In the genomic region with DNA sequence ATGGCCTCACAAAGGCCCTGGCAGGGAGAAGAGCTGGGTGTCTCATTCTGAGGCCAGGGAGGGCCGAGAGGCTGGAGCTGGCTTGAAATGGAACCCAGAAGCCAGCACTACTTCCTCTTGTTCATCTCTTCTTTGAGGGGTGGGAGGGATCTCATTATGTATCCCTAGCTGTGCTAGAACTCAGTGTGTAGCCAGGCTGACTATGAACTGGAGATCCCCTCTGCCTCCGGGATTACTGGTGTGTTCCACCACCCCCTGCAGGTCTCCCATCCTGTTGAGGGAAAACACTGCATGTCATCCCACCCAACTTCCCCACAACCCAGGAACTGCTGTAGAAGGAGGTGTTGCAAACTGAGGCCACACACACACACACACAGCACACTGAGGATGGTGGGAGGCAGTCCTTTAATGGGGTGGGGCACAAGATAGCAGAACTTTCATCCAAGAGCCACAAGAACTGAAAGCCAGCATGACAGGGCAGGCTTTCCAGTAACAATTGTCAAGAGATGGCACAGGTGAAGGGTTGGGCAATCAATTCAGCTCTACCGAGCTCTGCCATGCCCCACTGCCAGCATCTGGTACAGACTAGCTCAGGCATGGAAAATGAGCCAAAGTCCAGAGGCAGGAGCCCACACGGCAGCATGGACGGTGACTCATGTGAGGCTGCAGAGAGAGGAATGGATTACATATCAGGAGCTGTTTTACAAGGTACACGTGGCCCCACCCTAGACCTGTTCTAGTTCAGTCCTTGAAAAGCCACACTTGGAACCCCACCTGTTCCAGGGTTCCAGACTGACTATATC, we compare ENCODE assay signal across 8 mouse cellular contexts. TPM values are rescaled to one million over a fixed set of nuclear protein-coding genes. Genes with fewer than 3 reads are reported as not detected.
DNase-seq lines count a peak whose midpoint lies in the region; ATAC-seq and TF ChIP-seq lines count a peak whose summit lies in the region.

No protein-coding gene starts in this region.

- H3K36me3 ChIP-seq in embryonic facial prominence, embryonic 13.5 days = peaks cover 47% of the 10 kb centered on the region
- peaks cover 29% of the 10 kb centered on the region for H3K36me3 ChIP-seq in intestine, postnatal 0 days (ENCODE audit: control insufficient read depth, insufficient read depth)

- TF ChIP-seq CTCF in intestine, postnatal 0 days (IDR thresholded peaks at IDR 0.05; ENCODE audit: low read depth) = no peak

- peak; percentile 0; the same call in 1 of the 2 replicates for ATAC-seq in cerebellum, adult (ENCODE audit: insufficient number of reproducible peaks, low FRiP score, low TSS enrichment)
- no peak for ATAC-seq in embryonic facial prominence, embryonic 13.5 days (ENCODE audit: insufficient number of reproducible peaks, insufficient read depth, low FRiP score, low TSS enrichment, low read depth)
- ATAC-seq in intestine, postnatal 0 days = peak; percentile 85
- peak; percentile 38 for ATAC-seq in megakaryocyte, adult 5-6 weeks (ENCODE audit: poor library complexity, severe bottlenecking)

- 63% methylated on average over 6 of the region's 6 CpGs for whole genome bisulfite sequencing in embryonic facial prominence, embryonic 13.5 days
- WGBS in intestine, postnatal 0 days = 33% methylated on average over 6 of the region's 6 CpGs

- H3K4me3 ChIP-seq in embryonic facial prominence, embryonic 13.5 days = peak overlapping the region; percentile 72
- H3K4me3 ChIP-seq in intestine, postnatal 0 days (ENCODE audit: low read depth, low read length) = peak overlapping the region; percentile 57; the same call in 1 of the 2 replicates

- peaks cover 13% of the 10 kb centered on the region for H3K4me1 ChIP-seq in embryonic facial prominence, embryonic 13.5 days
- peaks cover 7% of the 10 kb centered on the region for H3K4me1 ChIP-seq in intestine, postnatal 0 days (replicated peaks; ENCODE audit: control insufficient read depth, insufficient read depth, low read length)

- no peaks in the 10 kb centered on the region for H3K27me3 ChIP-seq in embryonic facial prominence, embryonic 13.5 days
- no peaks in the 10 kb centered on the region for H3K27me3 ChIP-seq in intestine, postnatal 0 days (replicated peaks; ENCODE audit: control insufficient read depth, insufficient read depth, low read length)

- H3K27ac ChIP-seq in embryonic facial prominence, embryonic 13.5 days = peak overlapping the region; percentile 75
- peak overlapping the region; percentile 95 for H3K27ac ChIP-seq in intestine, postnatal 0 days (ENCODE audit: low read depth, low read length)

- H3K9ac ChIP-seq in embryonic facial prominence, embryonic 13.5 days = peak overlapping the region; percentile 87
- peak overlapping the region; percentile 79 for H3K9ac ChIP-seq in intestine, postnatal 0 days (ENCODE audit: low read depth, low read length)

- H3K4me2 ChIP-seq in embryonic facial prominence, embryonic 13.5 days = peak overlapping the region; percentile 96
- H3K4me2 ChIP-seq in intestine, postnatal 0 days (replicated peaks; ENCODE audit: low read depth) = peak overlapping the region; percentile 75

- no peak for DNase-seq in cerebellum, adult 11 months
- peak; percentile 87 for DNase-seq in 3T3-L1 (ENCODE audit: low read depth, low spot score)
- no peak for DNase-seq in embryo, embryonic 9.5 days (ENCODE audit: extremely low spot score)
- DNase-seq in layer of hippocampus, postnatal 25 days (ENCODE audit: extremely low spot score in 1 of 2, low spot score in 1 of 2) = no peak

- no peaks in the 10 kb centered on the region for H3K9me3 ChIP-seq in embryonic facial prominence, embryonic 13.5 days
- no peaks in the 10 kb centered on the region for H3K9me3 ChIP-seq in intestine, postnatal 0 days (ENCODE audit: control insufficient read depth)

RNA-seq across cellular contexts. Expression of gene BC029722, which starts 0.4 kb away (rescaled TPM):
- polyA plus RNA-seq in embryonic facial prominence, embryonic 13.5 days (2015; fragmentation: Nextera tagmentation; extraction: Ambion mirVana) = 16.6 and 17.5 TPM in 2 replicates
- polyA plus RNA-seq in intestine, postnatal 0 days (2015; fragmentation: Nextera tagmentation; extraction: Ambion mirVana) = 40.0 and 42.3 TPM in 2 replicates
- 14.4 and 17.5 TPM in 2 replicates for total RNA-seq in megakaryocyte, adult 5-6 weeks (2015)
- total RNA-seq in megakaryocyte, adult 5-6 weeks (2017) = 12.5 and 14.9 TPM in 2 replicates
- total RNA-seq in layer of hippocampus, postnatal 25 days (2021) = 10 to 100 TPM; 52.8 to 60.0 TPM

RNA-seq across cellular contexts. Expression of gene Eif6, which starts 7.1 kb away (rescaled TPM):
- 174 and 201 TPM in 2 replicates for polyA plus RNA-seq in embryonic facial prominence, embryonic 13.5 days (2015; fragmentation: Nextera tagmentation; extraction: Ambion mirVana)
- polyA plus RNA-seq in intestine, postnatal 0 days (2015; fragmentation: Nextera tagmentation; extraction: Ambion mirVana) = 318 and 321 TPM in 2 replicates
- total RNA-seq in megakaryocyte, adult 5-6 weeks (2015) = 154 and 164 TPM in 2 replicates
- total RNA-seq in megakaryocyte, adult 5-6 weeks (2017) = 31.6 and 60.8 TPM in 2 replicates
- total RNA-seq in layer of hippocampus, postnatal 25 days (2021) = 10 to 100 TPM; 59.0 to 75.7 TPM

RNA-seq across cellular contexts. Expression of gene Fam83c, which starts 15.0 kb away (rescaled TPM):
- 0.98 and 1.6 TPM in 2 replicates for polyA plus RNA-seq in embryonic facial prominence, embryonic 13.5 days (2015; fragmentation: Nextera tagmentation; extraction: Ambion mirVana)
- 0.31 and 0.37 TPM in 2 replicates for polyA plus RNA-seq in intestine, postnatal 0 days (2015; fragmentation: Nextera tagmentation; extraction: Ambion mirVana)
- not detected in 2 replicates for total RNA-seq in megakaryocyte, adult 5-6 weeks (2015)
- not detected in 2 replicates for total RNA-seq in megakaryocyte, adult 5-6 weeks (2017)
- total RNA-seq in layer of hippocampus, postnatal 25 days (2021) = not detected

RNA-seq across cellular contexts. Expression of gene Mmp24, which starts 44.5 kb away (rescaled TPM):
- 0.14 and 0.32 TPM in 2 replicates for polyA plus RNA-seq in embryonic facial prominence, embryonic 13.5 days (2015; fragmentation: Nextera tagmentation; extraction: Ambion mirVana)
- polyA plus RNA-seq in intestine, postnatal 0 days (2015; fragmentation: Nextera tagmentation; extraction: Ambion mirVana) = 0.17 and 0.22 TPM in 2 replicates
- not detected in 2 replicates for total RNA-seq in megakaryocyte, adult 5-6 weeks (2015)
- 0.07 and 0.65 TPM in 2 replicates for total RNA-seq in megakaryocyte, adult 5-6 weeks (2017)
- total RNA-seq in layer of hippocampus, postnatal 25 days (2021) = 10 to 100 TPM; 43.5 to 43.6 TPM
